Mouse (Mus musculus) ES-E14 (cell line): ENCODE data around the gene Celsr1.

ENCODE experiments used
- HCFC1 ChIP-seq: IDR thresholded peaks from 2 replicates; pipeline ENCODE4 v1.6.1; 2012; ENCODE audit warnings: low read length, inconsistent platforms, borderline replicate concordance; ENCODE audit not compliant: insufficient read depth
- ZC3H11A ChIP-seq: IDR thresholded peaks from 2 replicates; pipeline ENCODE4 v1.6.1; 2012; ENCODE audit warnings: low read depth, mild to moderate bottlenecking, inconsistent platforms, low read length, borderline replicate concordance
- ZNF384 ChIP-seq: IDR thresholded peaks from 2 replicates; pipeline ENCODE4 v1.6.1; 2012; ENCODE audit warnings: low read depth, low read length, inconsistent platforms

DNA sequence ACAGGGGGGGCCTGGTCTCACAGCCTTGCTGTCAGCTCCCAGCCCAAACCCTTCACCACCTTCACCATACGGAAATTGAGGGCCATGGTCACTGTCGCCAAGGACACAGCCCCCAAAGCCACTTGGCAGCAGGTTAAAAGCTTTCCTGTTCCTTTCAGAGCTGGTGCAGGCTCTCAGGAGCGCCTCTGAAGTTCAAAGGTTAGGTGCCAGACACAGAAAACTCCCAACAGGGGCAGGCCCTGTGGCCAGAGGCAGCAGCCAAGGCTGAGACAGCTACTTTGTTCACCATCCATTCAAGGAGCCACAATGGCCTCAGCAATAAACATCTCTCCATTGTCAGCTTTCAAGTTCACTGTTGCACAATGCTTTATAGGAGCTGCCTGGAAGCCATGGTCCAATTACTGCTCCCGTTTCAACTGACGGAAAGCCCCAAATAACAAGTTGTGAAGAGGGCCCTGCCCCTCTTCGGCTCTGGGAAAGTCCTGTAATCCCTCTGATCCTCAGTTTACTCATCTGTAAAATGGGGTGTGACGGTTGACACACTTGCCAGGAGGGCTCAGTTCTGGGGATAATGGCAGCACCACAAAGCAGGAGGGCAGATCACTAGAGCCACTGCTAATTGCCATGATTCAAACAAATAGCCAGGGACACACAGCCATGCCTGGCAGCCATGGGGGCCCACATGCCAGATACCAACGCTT lies 114.2 kb downstream of the Celsr1 start:
- TF ChIP-seq ZNF384 (no peak), HCFC1 (no peak), ZC3H11A (no peak)
